ENCODE assay signal across 23 mouse cellular contexts in genomic region chr13:95055742-95056388, GRCm38 (mm10).
DNase-seq lines count a peak whose midpoint lies in the region; ATAC-seq lines count a peak whose summit lies in the region.
"Had no signal": no experiment of that assay in that cellular context is flagged by ENCODE, and none has a peak within 500 bp of the region (broad histone marks: within the 10 kb centered on the region; RNA-seq: fewer than 3 reads in every experiment).

No protein-coding gene starts in this region.

- WGBS in kidney, embryonic 14.5 days, result 48% methylated on average over 1 of the region's 1 CpGs
- WGBS in embryonic facial prominence, embryonic 10.5 days, result 51% methylated on average over 1 of the region's 1 CpGs
- 45% methylated on average over 1 of the region's 1 CpGs for WGBS in limb, embryonic 10.5 days

- no peaks in the 10 kb centered on the region for H3K9me3 ChIP-seq in kidney, embryonic 14.5 days (ENCODE audit: control insufficient read depth, low read length)
- H3K9me3 ChIP-seq in embryonic facial prominence, embryonic 10.5 days, result no peaks in the 10 kb centered on the region
- no peaks in the 10 kb centered on the region for H3K9me3 ChIP-seq in limb, embryonic 10.5 days (replicated peaks)
- H3K9me3 ChIP-seq: forebrain, embryonic 13.5 days; heart, embryonic 13.5 days had no signal

- DNase-seq in adrenal gland, adult 2 months, result peak; percentile 13
- no peak for DNase-seq in adrenal gland, adult 8-10 months
- DNase-seq in kidney, postnatal 4 days, result no peak
- peak; percentile 28 for DNase-seq in embryonic facial prominence, embryonic 10.5 days (ENCODE audit: low spot score)
- DNase-seq in limb, embryonic 10.5 days (ENCODE audit: low spot score), result no peak
- no peak for DNase-seq in urinary bladder, adult 18-20 months (ENCODE audit: low spot score in 2 of 2)
- DNase-seq: cerebellum, adult 18-20 months; cerebellum, postnatal 14 days; embryo, embryonic 11 days; gastrocnemius, adult 2 months; heart, postnatal 14 days; lung, postnatal 4 days; midbrain, embryonic 14.5 days; right cerebral cortex, postnatal 14 days; thymus, postnatal 14 days had no signal

- peak overlapping the region; percentile 61 for H3K27ac ChIP-seq in kidney, embryonic 14.5 days (ENCODE audit: low read depth, low read length)
- H3K27ac ChIP-seq in embryonic facial prominence, embryonic 10.5 days (replicated peaks), result peak overlapping the region; percentile 41; the same call in 1 of the 2 replicates
- peak overlapping the region; percentile 50 for H3K27ac ChIP-seq in limb, embryonic 10.5 days
- H3K27ac ChIP-seq: forebrain, embryonic 13.5 days; gastrocnemius, adult 2 months; heart, embryonic 13.5 days; layer of hippocampus, adult 2 months; stomach, postnatal 0 days had no signal

- no peak overlapping the region for H3K9ac ChIP-seq in kidney, embryonic 14.5 days (ENCODE audit: low read depth, low read length)
- H3K9ac ChIP-seq: forebrain, embryonic 13.5 days; heart, embryonic 13.5 days had no signal

- no peak overlapping the region for H3K4me3 ChIP-seq in kidney, embryonic 14.5 days (ENCODE audit: low read length)
- H3K4me3 ChIP-seq in embryonic facial prominence, embryonic 10.5 days, result no peak overlapping the region
- H3K4me3 ChIP-seq in limb, embryonic 10.5 days, result no peak overlapping the region
- H3K4me3 ChIP-seq: erythroblast, embryonic 14.5 days; forebrain, embryonic 13.5 days; gastrocnemius, adult 2 months; heart, embryonic 13.5 days; layer of hippocampus, adult 2 months had no signal

- no peak for ATAC-seq in kidney, embryonic 14.5 days (ENCODE audit: low FRiP score, low TSS enrichment)
- no peak for ATAC-seq in CD4-positive, CD25-positive, alpha-beta regulatory T cell, adult 4 months
- ATAC-seq: forebrain, embryonic 13.5 days; intestine, postnatal 0 days had no signal

- H3K36me3 ChIP-seq in kidney, embryonic 14.5 days (ENCODE audit: control insufficient read depth, insufficient read depth, low read length), result no peaks in the 10 kb centered on the region
- no peaks in the 10 kb centered on the region for H3K36me3 ChIP-seq in embryonic facial prominence, embryonic 10.5 days (replicated peaks)
- H3K36me3 ChIP-seq in limb, embryonic 10.5 days, result no peaks in the 10 kb centered on the region
- H3K36me3 ChIP-seq: heart, embryonic 13.5 days had no signal

- H3K4me2 ChIP-seq in kidney, embryonic 14.5 days (replicated peaks; ENCODE audit: low read depth, low read length), result no peak overlapping the region
- H3K4me2 ChIP-seq: forebrain, embryonic 13.5 days; heart, embryonic 13.5 days had no signal

- H3K27me3 ChIP-seq in kidney, embryonic 14.5 days (ENCODE audit: control insufficient read depth, insufficient read depth, low read length), result no peaks in the 10 kb centered on the region
- H3K27me3 ChIP-seq in embryonic facial prominence, embryonic 10.5 days (replicated peaks; ENCODE audit: low read depth, poor library complexity, severe bottlenecking), result no peaks in the 10 kb centered on the region
- no peaks in the 10 kb centered on the region for H3K27me3 ChIP-seq in limb, embryonic 10.5 days (ENCODE audit: low read depth, poor library complexity, severe bottlenecking)
- H3K27me3 ChIP-seq: forebrain, embryonic 13.5 days; heart, embryonic 13.5 days had no signal

- no peaks in the 10 kb centered on the region for H3K4me1 ChIP-seq in kidney, embryonic 14.5 days (ENCODE audit: control insufficient read depth, insufficient read depth, low read length)
- peaks cover 11% of the 10 kb centered on the region; the same call in 1 of the 2 replicates for H3K4me1 ChIP-seq in embryonic facial prominence, embryonic 10.5 days
- H3K4me1 ChIP-seq in limb, embryonic 10.5 days, result peaks cover 20% of the 10 kb centered on the region
- H3K4me1 ChIP-seq: forebrain, embryonic 13.5 days; heart, embryonic 13.5 days had no signal

Comparison
In these comparisons a context has a peak if more than half of its experiments do, and no peak if none do; other contexts are left out.
1. DNase-seq: peak in adrenal gland, adult 2 months (single experiment) and embryonic facial prominence, embryonic 10.5 days (single experiment); none in adrenal gland, adult 8-10 months (single experiment), kidney, postnatal 4 days (0 of 2), limb, embryonic 10.5 days (single experiment) and urinary bladder, adult 18-20 months (0 of 2).
2. Peak in every context shown above with its lines, with median percentiles within 50 percentile points of each other: H3K27ac ChIP-seq.